Comparison of ENCODE assay signal across 25 mouse cellular contexts in genomic region chr2:31060271-31060670, GRCm38 (mm10).
A peak's percentile ranks its signal among the peaks of the same experiment; 100 is the strongest.
DNase-seq lines count a peak whose midpoint lies in the region; ATAC-seq and TF ChIP-seq lines count a peak whose summit lies in the region.
"Had no signal": no experiment of that assay in that cellular context is flagged by ENCODE, and none has a peak within 500 bp of the region (broad histone marks: within the 10 kb centered on the region; RNA-seq: fewer than 3 reads in every experiment).

No protein-coding gene starts in this region.

- H3K27ac ChIP-seq in liver, embryonic 12.5 days: peak overlapping the region; percentile 59; the same call in 1 of the 2 replicates
- peak overlapping the region; percentile 96 for H3K27ac ChIP-seq in MEL (ENCODE audit: control insufficient read depth, low read depth, low read length)
- H3K27ac ChIP-seq in midbrain, embryonic 10.5 days (replicated peaks): no peak overlapping the region
- H3K27ac ChIP-seq: embryonic facial prominence, embryonic 12.5 days; forebrain, embryonic 13.5 days; hindbrain, embryonic 13.5 days; midbrain, embryonic 15.5 days; neural tube, embryonic 15.5 days had no signal

- H3K9me3 ChIP-seq in liver, embryonic 12.5 days (replicated peaks): 0 out of 2 replicates have a peak, but pooled peaks cover 6% of the 10 kb centered on the region
- H3K9me3 ChIP-seq in MEL (replicated peaks; ENCODE audit: insufficient read depth, low read length): no peaks in the 10 kb centered on the region
- no peaks in the 10 kb centered on the region for H3K9me3 ChIP-seq in midbrain, embryonic 10.5 days (replicated peaks)
- H3K9me3 ChIP-seq: embryonic facial prominence, embryonic 12.5 days; forebrain, embryonic 13.5 days; hindbrain, embryonic 13.5 days; megakaryocyte, embryonic 14.5 days; midbrain, embryonic 15.5 days; neural tube, embryonic 15.5 days had no signal

- H3K27me3 ChIP-seq in liver, embryonic 12.5 days (replicated peaks): no peaks in the 10 kb centered on the region
- no peaks in the 10 kb centered on the region for H3K27me3 ChIP-seq in MEL (ENCODE audit: control insufficient read depth in 1 of 2, insufficient read depth in 2 of 2, low read length in 2 of 2)
- no peaks in the 10 kb centered on the region for H3K27me3 ChIP-seq in midbrain, embryonic 10.5 days (ENCODE audit: low read depth, poor library complexity, severe bottlenecking)
- H3K27me3 ChIP-seq: embryonic facial prominence, embryonic 12.5 days; forebrain, embryonic 13.5 days; hindbrain, embryonic 13.5 days; megakaryocyte, embryonic 14.5 days; midbrain, embryonic 15.5 days; neural tube, embryonic 15.5 days had no signal

- no peak for TF ChIP-seq CTCF in MEL (IDR thresholded peaks at IDR 0.05 in 2 of 3, conservative IDR thresholded peaks at IDR 0.05 in 1 of 3; ENCODE audit: control insufficient read depth in 1 of 3, insufficient read depth in 1 of 3, low read depth in 2 of 3, low read length in 3 of 3, poor library complexity in 1 of 3, severe bottlenecking in 1 of 3)

- peaks cover 45% of the 10 kb centered on the region for H3K36me3 ChIP-seq in liver, embryonic 12.5 days
- H3K36me3 ChIP-seq in MEL (ENCODE audit: control insufficient read depth in 1 of 2, insufficient read depth in 2 of 2, low read length in 2 of 2): peaks cover 0 to 15% of the 10 kb centered on the region in 2 experiments; a peak in 2 of 4 replicates
- H3K36me3 ChIP-seq in midbrain, embryonic 10.5 days: peaks cover 28% of the 10 kb centered on the region

- DNase-seq in liver: no peak
- peak; percentile 55 to 65 for DNase-seq in B cell, adult 2 months
- peak; percentile 39 for DNase-seq in MEL (ENCODE audit: low read depth, low spot score)
- peak; percentile 84 for DNase-seq in induced T-regulatory cell, adult 2 months (ENCODE audit: low read depth)
- DNase-seq in midbrain, embryonic 10.5 days (ENCODE audit: low spot score): no peak
- no peak for DNase-seq in heart, postnatal 10 days
- no peak for DNase-seq in right cerebral cortex, postnatal 10 days (ENCODE audit: low spot score in 2 of 2)
- DNase-seq: adrenal gland, postnatal 36 days; cerebellum, adult 9-11 months; gastrocnemius, postnatal 25 days; kidney, adult 8-10 months; kidney, postnatal 14 days; layer of hippocampus, postnatal 36 days; left cerebral cortex, postnatal 4 days; right cerebral cortex, postnatal 25 days had no signal

- no peak for TF ChIP-seq RAD21 in MEL (IDR thresholded peaks at IDR 0.05; ENCODE audit: low read depth, low read length)

- H3K4me3 ChIP-seq in liver, embryonic 12.5 days: no peak overlapping the region
- H3K4me3 ChIP-seq in MEL (ENCODE audit: control insufficient read depth in 1 of 2, insufficient read depth in 1 of 2, low read depth in 2 of 2, low read length in 2 of 2): peak overlapping the region; percentile 49 to 54
- no peak overlapping the region for H3K4me3 ChIP-seq in midbrain, embryonic 10.5 days
- H3K4me3 ChIP-seq: embryonic facial prominence, embryonic 12.5 days; forebrain, embryonic 13.5 days; hindbrain, embryonic 13.5 days; layer of hippocampus, adult 2 months; midbrain, embryonic 15.5 days; myocyte; neural tube, embryonic 15.5 days had no signal

- WGBS in liver, embryonic 12.5 days (ENCODE audit: insufficient replicate concordance): 63% methylated on average over 1 of the region's 1 CpGs
- WGBS in midbrain, embryonic 10.5 days: 100% methylated on average over 1 of the region's 1 CpGs

- no peak for TF ChIP-seq POLR2A in MEL (IDR thresholded peaks at IDR 0.05; ENCODE audit: control insufficient read depth in 1 of 2, insufficient read depth in 1 of 2, low read depth in 1 of 2, low read length in 2 of 2, poor library complexity in 1 of 2)

- intact Hi-C loops in heart, postnatal 10 days (cut with DNase I): no loop called here

- no peak for TF ChIP-seq EP300 in MEL (IDR thresholded peaks at IDR 0.05; ENCODE audit: low read depth in 1 of 2, low read length in 2 of 2)

- ATAC-seq in liver, embryonic 12.5 days: 0 out of 2 replicates have a peak, but pooled peaks have one; percentile 23
- ATAC-seq: forebrain, embryonic 13.5 days; midbrain, embryonic 15.5 days had no signal

- H3K4me2 ChIP-seq in liver, embryonic 12.5 days: no peak overlapping the region
- H3K4me2 ChIP-seq: embryonic facial prominence, embryonic 12.5 days; forebrain, embryonic 13.5 days; heart, embryonic 11.5 days; hindbrain, embryonic 13.5 days; midbrain, embryonic 15.5 days; neural tube, embryonic 15.5 days had no signal

- peaks cover 31% of the 10 kb centered on the region for H3K4me1 ChIP-seq in liver, embryonic 12.5 days
- H3K4me1 ChIP-seq in MEL (ENCODE audit: control insufficient read depth in 1 of 2, insufficient read depth in 2 of 2, low read length in 2 of 2): peaks cover 0 to 24% of the 10 kb centered on the region in 2 experiments
- no peaks in the 10 kb centered on the region for H3K4me1 ChIP-seq in midbrain, embryonic 10.5 days
- H3K4me1 ChIP-seq: embryonic facial prominence, embryonic 12.5 days; forebrain, embryonic 13.5 days; midbrain, embryonic 15.5 days; neural tube, embryonic 15.5 days had no signal

- H3K79me2 ChIP-seq in MEL (ENCODE audit: control insufficient read depth, insufficient read depth, low read length, poor library complexity): no peaks in the 10 kb centered on the region; the same call in 1 of the 2 replicates

- no peak overlapping the region for H3K9ac ChIP-seq in liver, embryonic 12.5 days
- peak overlapping the region; percentile 73 for H3K9ac ChIP-seq in MEL (ENCODE audit: control insufficient read depth, low read depth, low read length, poor library complexity, severe bottlenecking)
- H3K9ac ChIP-seq: embryonic facial prominence, embryonic 12.5 days; forebrain, embryonic 13.5 days; hindbrain, embryonic 13.5 days; midbrain, embryonic 15.5 days; neural tube, embryonic 15.5 days had no signal

TF ChIP-seq in MEL, 35 proteins besides CTCF, POLR2A, EP300 and RAD21:
- TF ChIP-seq BHLHE40 (IDR thresholded peaks at IDR 0.05; ENCODE audit: borderline replicate concordance, low read depth, low read length) (no peak), MYC (IDR thresholded peaks at IDR 0.05; ENCODE audit: low read depth, low read length) (no peak), JUND (IDR thresholded peaks at IDR 0.05; ENCODE audit: low read depth, low read length) (no peak), TCF12 (IDR thresholded peaks at IDR 0.05; ENCODE audit: low read depth, low read length) (no peak), SMC3 (IDR thresholded peaks at IDR 0.05; ENCODE audit: low read depth, low read length) (no peak), ZC3H11A (IDR thresholded peaks at IDR 0.05; ENCODE audit: low read depth, low read length) (no peak), CHD1 (IDR thresholded peaks at IDR 0.05; ENCODE audit: low read depth, low read length) (no peak), HCFC1 (IDR thresholded peaks at IDR 0.05; ENCODE audit: low read depth, low read length) (no peak), POLR2AphosphoS5 (IDR thresholded peaks at IDR 0.05; ENCODE audit: borderline replicate concordance, low read depth, low read length) (no peak), CHD2 (IDR thresholded peaks at IDR 0.05; ENCODE audit: low read length) (no peak), MEF2A (IDR thresholded peaks at IDR 0.05; ENCODE audit: extremely low read depth, insufficient replicate concordance, low read depth, low read length, poor library complexity, severe bottlenecking) (no peak), NRF1 (IDR thresholded peaks at IDR 0.05; ENCODE audit: insufficient read depth, low read depth, low read length, poor library complexity, severe bottlenecking) (no peak), UBTF (IDR thresholded peaks at IDR 0.05; ENCODE audit: borderline replicate concordance, insufficient read depth, low read depth, low read length) (no peak), MAZ (IDR thresholded peaks at IDR 0.05; ENCODE audit: low read depth, low read length) (no peak), GABPA (IDR thresholded peaks at IDR 0.05; ENCODE audit: low read depth, low read length) (no peak), SIN3A (IDR thresholded peaks at IDR 0.05; ENCODE audit: low read length) (no peak), TAL1 (IDR thresholded peaks at IDR 0.05; ENCODE audit: low read length) (no peak)

Comparison
In these comparisons a context has a peak if more than half of its experiments do, and no peak if none do; other contexts are left out.
1. H3K4me3 ChIP-seq: peak in MEL (2 of 2); none in liver, embryonic 12.5 days (single experiment) and midbrain, embryonic 10.5 days (single experiment).
2. DNase-seq: peak in B cell, adult 2 months (2 of 2), MEL (single experiment) and induced T-regulatory cell, adult 2 months (single experiment); none in liver (single experiment), midbrain, embryonic 10.5 days (single experiment), heart, postnatal 10 days (0 of 2) and right cerebral cortex, postnatal 10 days (0 of 2).